Mouse (Mus musculus): Measurements from ENCODE around the gene Tmem164. TPM values are rescaled to one million over a fixed set of nuclear protein-coding genes. Genes with fewer than 3 reads are reported as not detected.
A peak's percentile ranks its signal among the peaks of the same experiment; 100 is the strongest.

The Tmem164 gene
- polyA plus RNA-seq, 1 experiment from 2014 or later = 75.2 TPM

DNA sequence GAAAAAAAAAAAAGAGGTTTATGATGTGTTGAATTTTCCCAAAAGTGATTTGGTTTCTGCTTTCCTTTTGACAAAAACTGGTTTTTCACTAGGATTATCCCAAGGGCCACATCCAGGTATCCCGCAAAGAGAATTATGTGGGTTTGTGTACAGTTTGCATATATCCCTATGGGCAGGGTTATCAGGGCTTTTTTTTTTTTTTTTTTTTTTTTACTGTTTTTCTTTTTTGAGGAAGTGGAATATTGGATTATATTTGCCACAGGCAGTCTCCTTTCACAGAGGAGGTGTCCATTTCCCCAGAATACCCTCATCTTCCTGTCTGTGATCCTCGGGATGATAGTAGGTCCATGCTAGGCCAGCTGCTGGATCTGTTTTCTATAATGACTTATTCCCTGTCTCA lies 148.1 kb downstream of the Tmem164 start:
- 0 out of 2 replicates have a peak, but pooled peaks cover 3% of the 10 kb centered on the region for H3K36me3 ChIP-seq
- no peak for ATAC-seq (ENCODE audit: insufficient number of reproducible peaks, low FRiP score)
- H3K9me3 ChIP-seq (replicated peaks) = no peaks in the 10 kb centered on the region
- H3K4me3 ChIP-seq = no peak overlapping the region
- H3K4me1 ChIP-seq (replicated peaks) = peaks cover 68% of the 10 kb centered on the region
- H3K4me2 ChIP-seq = no peak overlapping the region
- H3K27ac ChIP-seq (ENCODE audit: poor library complexity, severe bottlenecking) = no peak overlapping the region
- 77% methylated on average over 2 of the region's 2 CpGs for WGBS
- no peaks in the 10 kb centered on the region for H3K27me3 ChIP-seq (replicated peaks)
- H3K9ac ChIP-seq = no peak overlapping the region

- Histone ChIP-seq H3K4me3 (no peak overlapping the region), H3K4me2 (no peak overlapping the region), H3K27ac (ENCODE audit: poor library complexity, severe bottlenecking) (no peak overlapping the region), H3K9me3 (replicated peaks) (no peaks in the 10 kb centered on the region), H3K9ac (no peak overlapping the region), H3K36me3 (peaks cover 6% of the 10 kb centered on the region; the same call in 1 of the 2 replicates), H3K27me3 (replicated peaks) (no peaks in the 10 kb centered on the region), H3K4me1 (replicated peaks) (peaks cover 72% of the 10 kb centered on the region)
- 63% methylated on average over 12 of the region's 12 CpGs for WGBS
- no peak for ATAC-seq (ENCODE audit: insufficient number of reproducible peaks, low FRiP score)
Measured at GRCm38 (mm10) chrX:142829866-142830470, 148.8 kb downstream of the Tmem164 start.

- ATAC-seq (ENCODE audit: insufficient number of reproducible peaks, low FRiP score) = no peak
- WGBS = 85% methylated on average over 6 of the region's 6 CpGs
Measured at GRCm38 (mm10) chrX:142830572-142830971, 149.4 kb downstream of the Tmem164 start.

DNA sequence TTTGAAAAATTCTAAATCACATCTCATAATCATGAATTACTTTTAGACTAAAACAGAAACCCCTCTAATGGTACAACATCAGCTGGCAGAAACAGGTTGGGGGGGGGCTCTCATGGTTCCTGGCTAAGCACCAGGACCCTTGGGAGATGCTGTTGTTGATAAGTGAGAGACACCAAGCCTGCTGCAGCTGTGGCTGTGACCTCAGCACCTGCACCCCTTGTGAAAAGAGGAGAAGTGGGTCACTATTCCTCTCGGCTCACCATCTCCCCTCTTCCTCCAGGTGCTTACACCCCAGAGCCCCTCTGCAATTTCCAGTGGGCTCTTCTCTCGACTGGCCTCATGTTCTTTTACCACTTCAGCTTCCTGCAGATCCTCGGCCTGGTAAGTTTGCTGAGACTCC lies 151.0 kb downstream of the Tmem164 start:
- Histone ChIP-seq H3K4me3 (no peak overlapping the region), H3K4me1 (replicated peaks) (peaks cover 65% of the 10 kb centered on the region), H3K27me3 (replicated peaks) (no peaks in the 10 kb centered on the region), H3K27ac (ENCODE audit: poor library complexity, severe bottlenecking) (peak overlapping the region; percentile 78; the same call in 1 of the 2 replicates), H3K4me2 (no peak overlapping the region), H3K36me3 (peaks cover 15% of the 10 kb centered on the region), H3K9me3 (replicated peaks) (no peaks in the 10 kb centered on the region), H3K9ac (no peak overlapping the region)
- 69% methylated on average over 3 of the region's 3 CpGs for WGBS
- ATAC-seq (ENCODE audit: insufficient number of reproducible peaks, low FRiP score) = no peak

More at GRCm38 (mm10) chrX:142830572-142830971, 149.4 kb downstream of the Tmem164 start:
- Histone ChIP-seq H3K27me3 (replicated peaks) (no peaks in the 10 kb centered on the region), H3K36me3 (peaks cover 6% of the 10 kb centered on the region; the same call in 1 of the 2 replicates), H3K9me3 (replicated peaks) (no peaks in the 10 kb centered on the region), H3K4me2 (no peak overlapping the region), H3K4me3 (no peak overlapping the region), H3K27ac (ENCODE audit: poor library complexity, severe bottlenecking) (no peak overlapping the region), H3K9ac (no peak overlapping the region), H3K4me1 (replicated peaks) (peaks cover 76% of the 10 kb centered on the region)

DNA sequence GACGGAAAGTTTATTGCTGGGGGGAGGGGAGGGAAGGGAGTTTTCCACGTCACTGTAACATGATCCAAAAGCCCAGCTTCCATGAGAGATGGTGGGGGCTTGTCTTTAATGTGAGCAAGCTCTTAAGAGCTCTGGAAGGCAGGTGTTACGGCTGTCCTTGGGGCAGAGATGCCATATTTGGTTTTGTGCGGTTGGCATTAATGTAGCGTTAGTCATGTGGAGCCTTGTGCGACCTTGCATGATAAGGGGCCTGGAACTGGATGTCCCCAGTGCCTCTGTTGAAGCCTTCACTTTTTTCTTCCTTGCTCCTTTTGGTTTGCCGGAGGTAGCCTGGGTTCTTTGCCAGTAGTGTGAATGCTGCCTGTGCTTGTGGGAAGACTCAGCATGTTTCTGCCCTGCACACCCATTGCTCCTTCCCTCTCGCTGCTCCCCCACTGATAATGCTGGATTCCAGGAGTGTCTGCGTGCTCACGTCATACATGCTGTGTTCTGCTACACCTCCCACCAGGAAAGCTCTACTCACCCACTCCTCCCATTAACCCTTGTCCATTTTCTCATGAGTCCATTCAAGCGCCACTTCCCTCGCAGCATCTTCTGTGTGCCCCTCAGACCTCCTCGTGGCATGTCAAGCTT lies 152.1 kb downstream of the Tmem164 start:
- H3K9me3 ChIP-seq (replicated peaks) = no peaks in the 10 kb centered on the region
- H3K9ac ChIP-seq = no peak overlapping the region
- peak; percentile 46 for ATAC-seq (ENCODE audit: insufficient number of reproducible peaks, low FRiP score)
- 48% methylated on average over 13 of the region's 13 CpGs for WGBS
- H3K27me3 ChIP-seq (replicated peaks) = no peaks in the 10 kb centered on the region
- H3K27ac ChIP-seq (ENCODE audit: poor library complexity, severe bottlenecking) = peak overlapping the region; percentile 78
- no peak overlapping the region for H3K4me3 ChIP-seq
- peaks cover 15% of the 10 kb centered on the region for H3K36me3 ChIP-seq
- no peak overlapping the region for H3K4me2 ChIP-seq
- H3K4me1 ChIP-seq (replicated peaks) = peaks cover 60% of the 10 kb centered on the region

GRCm38 (mm10) chrX:142834807-142835206 lies 153.6 kb downstream of the Tmem164 start:
- ATAC-seq (ENCODE audit: insufficient number of reproducible peaks, low FRiP score) = no peak
- Histone ChIP-seq H3K27me3 (replicated peaks) (no peaks in the 10 kb centered on the region), H3K9me3 (replicated peaks) (no peaks in the 10 kb centered on the region), H3K27ac (ENCODE audit: poor library complexity, severe bottlenecking) (peak overlapping the region; percentile 78), H3K9ac (no peak overlapping the region), H3K36me3 (peaks cover 15% of the 10 kb centered on the region), H3K4me2 (no peak overlapping the region), H3K4me3 (no peak overlapping the region), H3K4me1 (replicated peaks) (peaks cover 54% of the 10 kb centered on the region)
- WGBS = 70% methylated on average over 6 of the region's 6 CpGs

- 84% methylated on average over 7 of the region's 7 CpGs for WGBS
- peaks cover 12% of the 10 kb centered on the region for H3K36me3 ChIP-seq
- H3K4me3 ChIP-seq = no peak overlapping the region
- H3K27me3 ChIP-seq (replicated peaks) = no peaks in the 10 kb centered on the region
- H3K9ac ChIP-seq = no peak overlapping the region
- H3K4me2 ChIP-seq = no peak overlapping the region
- no peak overlapping the region for H3K27ac ChIP-seq (ENCODE audit: poor library complexity, severe bottlenecking)
- ATAC-seq (ENCODE audit: insufficient number of reproducible peaks, low FRiP score) = no peak
- peaks cover 42% of the 10 kb centered on the region for H3K4me1 ChIP-seq (replicated peaks)
- H3K9me3 ChIP-seq (replicated peaks) = no peaks in the 10 kb centered on the region
Measured at GRCm38 (mm10) chrX:142836399-142836798, 155.2 kb downstream of the Tmem164 start.

GRCm38 (mm10) chrX:142837316-142837715 lies 156.1 kb downstream of the Tmem164 start:
- no peak overlapping the region for H3K4me2 ChIP-seq
- no peaks in the 10 kb centered on the region for H3K9me3 ChIP-seq (replicated peaks)
- H3K4me1 ChIP-seq (replicated peaks) = peaks cover 37% of the 10 kb centered on the region
- no peak for ATAC-seq (ENCODE audit: insufficient number of reproducible peaks, low FRiP score)
- H3K27me3 ChIP-seq (replicated peaks) = no peaks in the 10 kb centered on the region
- no peak overlapping the region for H3K9ac ChIP-seq
- 86% methylated on average over 3 of the region's 3 CpGs for WGBS
- peaks cover 13% of the 10 kb centered on the region for H3K36me3 ChIP-seq
- H3K27ac ChIP-seq (ENCODE audit: poor library complexity, severe bottlenecking) = no peak overlapping the region
- no peak overlapping the region for H3K4me3 ChIP-seq

DNA sequence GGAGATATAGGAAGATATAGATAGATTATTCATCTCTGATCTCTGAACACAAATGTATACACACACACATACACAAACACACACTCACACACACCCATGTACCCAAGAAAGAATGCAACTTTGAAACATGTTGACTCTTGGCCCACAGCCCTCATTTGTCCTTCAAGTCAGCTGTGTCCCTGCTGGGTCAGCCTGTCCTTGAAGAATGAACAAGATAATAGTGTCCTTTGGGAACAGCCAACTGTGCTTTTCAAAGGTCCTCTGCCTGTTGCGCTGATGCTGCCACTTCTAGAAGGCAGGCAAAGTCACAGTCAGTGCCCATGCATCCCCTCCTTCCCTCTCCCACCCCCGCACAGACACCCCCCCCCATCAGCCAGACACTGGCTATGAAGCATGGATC lies 157.6 kb downstream of the Tmem164 start:
- no peak for ATAC-seq (ENCODE audit: insufficient number of reproducible peaks, low FRiP score)
- H3K27ac ChIP-seq (ENCODE audit: poor library complexity, severe bottlenecking) = peak overlapping the region; percentile 21; the same call in 1 of the 2 replicates

DNA sequence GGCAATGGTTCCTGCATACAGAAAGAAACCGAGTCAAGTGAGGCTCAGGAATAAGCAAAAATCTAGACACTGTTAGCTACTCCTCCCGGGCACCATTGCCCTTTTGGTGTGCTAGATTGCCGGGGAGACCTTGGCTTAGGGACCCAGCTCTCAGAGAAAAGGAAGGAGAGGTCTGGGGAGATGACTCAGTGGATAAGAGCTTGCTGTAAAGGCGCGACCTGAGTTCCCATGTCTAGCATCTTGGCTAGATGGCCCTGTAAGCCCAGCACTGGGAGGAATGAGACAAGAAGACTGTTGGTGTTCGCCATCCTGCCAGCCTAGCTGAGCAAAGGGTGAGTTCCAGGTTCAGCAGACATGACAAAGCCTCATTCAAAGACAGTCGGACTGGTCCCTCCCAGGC lies 158.2 kb downstream of the Tmem164 start:
- H3K27me3 ChIP-seq (replicated peaks) = no peaks in the 10 kb centered on the region
- no peak for ATAC-seq (ENCODE audit: insufficient number of reproducible peaks, low FRiP score)
- no peak overlapping the region for H3K4me2 ChIP-seq
- H3K4me1 ChIP-seq (replicated peaks) = peaks cover 19% of the 10 kb centered on the region
- 80% methylated on average over 7 of the region's 7 CpGs for WGBS
- H3K27ac ChIP-seq (ENCODE audit: poor library complexity, severe bottlenecking) = 0 out of 2 replicates have a peak overlapping the region, but pooled peaks have one; percentile 21
- H3K9ac ChIP-seq = no peak overlapping the region
- peaks cover 16% of the 10 kb centered on the region for H3K36me3 ChIP-seq
- H3K4me3 ChIP-seq = no peak overlapping the region
- H3K9me3 ChIP-seq (replicated peaks) = no peaks in the 10 kb centered on the region

More for the DNA sequence above, 157.6 kb downstream of the Tmem164 start:
- H3K36me3 ChIP-seq = peaks cover 16% of the 10 kb centered on the region
- 70% methylated on average over 2 of the region's 2 CpGs for WGBS
- no peaks in the 10 kb centered on the region for H3K27me3 ChIP-seq (replicated peaks)
- H3K4me3 ChIP-seq = no peak overlapping the region
- no peak overlapping the region for H3K9ac ChIP-seq
- peaks cover 22% of the 10 kb centered on the region for H3K4me1 ChIP-seq (replicated peaks)
- H3K4me2 ChIP-seq = no peak overlapping the region
- H3K9me3 ChIP-seq (replicated peaks) = no peaks in the 10 kb centered on the region

DNA sequence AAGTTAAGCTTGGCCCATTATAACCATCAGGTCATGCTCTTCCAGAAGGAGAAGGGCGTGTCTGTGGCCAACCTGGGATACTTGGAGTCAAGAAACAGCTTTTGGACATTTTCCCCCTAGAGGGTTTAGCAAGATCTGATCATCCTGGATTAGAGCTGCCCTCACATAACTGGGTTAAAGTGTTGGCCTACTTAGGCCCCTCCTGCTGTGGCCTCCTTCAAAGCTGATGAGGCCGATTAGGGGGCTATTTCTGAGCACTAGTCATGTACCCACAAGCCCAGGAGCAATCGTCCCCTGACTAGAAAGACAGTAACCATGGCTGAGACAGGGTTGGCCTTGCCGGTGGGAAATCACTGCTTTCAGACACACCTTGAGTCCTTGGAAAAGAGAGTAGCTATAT lies 160.7 kb downstream of the Tmem164 start:
- Histone ChIP-seq H3K4me2 (no peak overlapping the region), H3K27me3 (replicated peaks) (no peaks in the 10 kb centered on the region), H3K36me3 (peaks cover 4% of the 10 kb centered on the region; the same call in 1 of the 2 replicates), H3K9ac (no peak overlapping the region), H3K27ac (ENCODE audit: poor library complexity, severe bottlenecking) (no peak overlapping the region), H3K9me3 (replicated peaks) (no peaks in the 10 kb centered on the region), H3K4me3 (no peak overlapping the region), H3K4me1 (replicated peaks) (peaks cover 7% of the 10 kb centered on the region)
- WGBS = 70% methylated on average over 4 of the region's 4 CpGs
- no peak for ATAC-seq (ENCODE audit: insufficient number of reproducible peaks, low FRiP score)
